Mouse (Mus musculus): Measurements from ENCODE around the gene Syngr1. TPM values are rescaled to one million over a fixed set of nuclear protein-coding genes. Genes with fewer than 3 reads are reported as not detected.

Gene Syngr1
- polyA plus RNA-seq, 1 experiment from 2014 or later: 27.2 TPM

GRCm38 (mm10) chr15:80096406-80096805 lies 5.3 kb downstream of the Syngr1 start:
- no peak for ATAC-seq (ENCODE audit: low read depth)
- Histone ChIP-seq H3K4me2 (no peak overlapping the region), H3K4me3 (no peak overlapping the region), H3K4me1 (replicated peaks) (peaks cover 42% of the 10 kb centered on the region), H3K36me3 (no peaks in the 10 kb centered on the region), H3K9ac (no peak overlapping the region), H3K27me3 (peaks cover 12% of the 10 kb centered on the region), H3K27ac (replicated peaks) (0 out of 2 replicates have a peak overlapping the region, but pooled peaks have one; percentile 5), H3K9me3 (no peaks in the 10 kb centered on the region)
- 67% methylated on average over 10 of the region's 10 CpGs for WGBS

- Histone ChIP-seq H3K36me3 (no peaks in the 10 kb centered on the region), H3K9ac (peak overlapping the region; percentile 58), H3K4me1 (replicated peaks) (peaks cover 34% of the 10 kb centered on the region), H3K4me3 (no peak overlapping the region), H3K9me3 (no peaks in the 10 kb centered on the region), H3K4me2 (peak overlapping the region; percentile 32; the same call in 1 of the 2 replicates), H3K27me3 (peaks cover 9% of the 10 kb centered on the region), H3K27ac (replicated peaks) (peak overlapping the region; percentile 20; the same call in 1 of the 2 replicates)
- WGBS: 26% methylated on average over 19 of the region's 20 CpGs
- ATAC-seq (ENCODE audit: low read depth): peak; percentile 45
Observed at GRCm38 (mm10) chr15:80096946-80097881, 6.1 kb downstream of the Syngr1 start.

- H3K9ac ChIP-seq: no peak overlapping the region
- 44% methylated on average over 8 of the region's 8 CpGs for whole genome bisulfite sequencing
Observed at GRCm38 (mm10) chr15:80097999-80098461, 6.9 kb downstream of the Syngr1 start.

GRCm38 (mm10) chr15:80098809-80099208 lies 7.7 kb downstream of the Syngr1 start:
- 0 out of 2 replicates have a peak overlapping the region, but pooled peaks have one; percentile 22 for H3K9ac ChIP-seq

More at GRCm38 (mm10) chr15:80097999-80098461, 6.9 kb downstream of the Syngr1 start:
- H3K27ac ChIP-seq (replicated peaks): peak overlapping the region; percentile 23; the same call in 1 of the 2 replicates
- H3K27me3 ChIP-seq: peaks cover under 1% of the 10 kb centered on the region
- no peak overlapping the region for H3K4me3 ChIP-seq
- H3K4me1 ChIP-seq (replicated peaks): peaks cover 26% of the 10 kb centered on the region
- no peak for ATAC-seq (ENCODE audit: low read depth)
- H3K36me3 ChIP-seq: no peaks in the 10 kb centered on the region
- H3K4me2 ChIP-seq: no peak overlapping the region
- no peaks in the 10 kb centered on the region for H3K9me3 ChIP-seq

GRCm38 (mm10) chr15:80099477-80099876 lies 8.3 kb downstream of the Syngr1 start:
- Histone ChIP-seq H3K4me3 (no peak overlapping the region), H3K4me2 (no peak overlapping the region), H3K4me1 (replicated peaks) (peaks cover 25% of the 10 kb centered on the region), H3K9ac (no peak overlapping the region), H3K27me3 (no peaks in the 10 kb centered on the region; the same call in 1 of the 2 replicates), H3K27ac (replicated peaks) (no peak overlapping the region), H3K36me3 (no peaks in the 10 kb centered on the region), H3K9me3 (no peaks in the 10 kb centered on the region)
- no peak for ATAC-seq (ENCODE audit: low read depth)
- WGBS: 81% methylated on average over 3 of the region's 3 CpGs

More at GRCm38 (mm10) chr15:80098809-80099208, 7.7 kb downstream of the Syngr1 start:
- ATAC-seq (ENCODE audit: low read depth): no peak
- Histone ChIP-seq H3K9me3 (no peaks in the 10 kb centered on the region), H3K4me2 (no peak overlapping the region), H3K4me3 (no peak overlapping the region), H3K4me1 (replicated peaks) (peaks cover 25% of the 10 kb centered on the region), H3K36me3 (no peaks in the 10 kb centered on the region), H3K27ac (replicated peaks) (no peak overlapping the region), H3K27me3 (no peaks in the 10 kb centered on the region; the same call in 1 of the 2 replicates)
- WGBS: 52% methylated on average over 9 of the region's 9 CpGs

- H3K9ac ChIP-seq: no peak overlapping the region
- H3K27ac ChIP-seq (replicated peaks): no peak overlapping the region
- no peak overlapping the region for H3K4me3 ChIP-seq
- WGBS: 83% methylated on average over 3 of the region's 3 CpGs
- peaks cover 25% of the 10 kb centered on the region for H3K4me1 ChIP-seq (replicated peaks)
- no peak for ATAC-seq (ENCODE audit: low read depth)
- no peak overlapping the region for H3K4me2 ChIP-seq
- H3K36me3 ChIP-seq: no peaks in the 10 kb centered on the region
- no peaks in the 10 kb centered on the region for H3K9me3 ChIP-seq
- H3K27me3 ChIP-seq: no peaks in the 10 kb centered on the region; the same call in 1 of the 2 replicates
Observed at GRCm38 (mm10) chr15:80100196-80100595, 9.1 kb downstream of the Syngr1 start.

GRCm38 (mm10) chr15:80100871-80101270 lies 9.7 kb downstream of the Syngr1 start:
- Histone ChIP-seq H3K4me2 (no peak overlapping the region), H3K27ac (replicated peaks) (no peak overlapping the region), H3K36me3 (no peaks in the 10 kb centered on the region), H3K9me3 (no peaks in the 10 kb centered on the region), H3K4me3 (no peak overlapping the region), H3K27me3 (no peaks in the 10 kb centered on the region; the same call in 1 of the 2 replicates), H3K4me1 (replicated peaks) (peaks cover 25% of the 10 kb centered on the region), H3K9ac (no peak overlapping the region)
- no peak for ATAC-seq (ENCODE audit: low read depth)
- WGBS: 77% methylated on average over 10 of the region's 10 CpGs

- 77% methylated on average over 6 of the region's 6 CpGs for WGBS
- no peak for ATAC-seq (ENCODE audit: low read depth)
- Histone ChIP-seq H3K4me1 (replicated peaks) (peaks cover 24% of the 10 kb centered on the region), H3K4me3 (no peak overlapping the region), H3K36me3 (no peaks in the 10 kb centered on the region), H3K27me3 (no peaks in the 10 kb centered on the region; the same call in 1 of the 2 replicates), H3K4me2 (no peak overlapping the region), H3K27ac (replicated peaks) (no peak overlapping the region), H3K9ac (no peak overlapping the region), H3K9me3 (no peaks in the 10 kb centered on the region)
Observed at GRCm38 (mm10) chr15:80101503-80101902, 10.4 kb downstream of the Syngr1 start.

GRCm38 (mm10) chr15:80102495-80102894 lies 11.4 kb downstream of the Syngr1 start:
- Histone ChIP-seq H3K4me3 (no peak overlapping the region), H3K9me3 (no peaks in the 10 kb centered on the region), H3K9ac (no peak overlapping the region), H3K4me2 (no peak overlapping the region), H3K27me3 (no peaks in the 10 kb centered on the region; the same call in 1 of the 2 replicates), H3K27ac (replicated peaks) (no peak overlapping the region), H3K36me3 (no peaks in the 10 kb centered on the region), H3K4me1 (replicated peaks) (peaks cover 14% of the 10 kb centered on the region)
- WGBS: 89% methylated on average over 6 of the region's 6 CpGs
- ATAC-seq (ENCODE audit: low read depth): no peak

GRCm38 (mm10) chr15:80105490-80106410 lies 14.6 kb downstream of the Syngr1 start:
- Histone ChIP-seq H3K4me3 (no peak overlapping the region), H3K36me3 (0 out of 2 replicates have a peak, but pooled peaks cover 5% of the 10 kb centered on the region), H3K4me1 (replicated peaks) (no peaks in the 10 kb centered on the region), H3K27me3 (no peaks in the 10 kb centered on the region), H3K4me2 (no peak overlapping the region), H3K27ac (replicated peaks) (no peak overlapping the region), H3K9ac (no peak overlapping the region), H3K9me3 (no peaks in the 10 kb centered on the region)
- ATAC-seq (ENCODE audit: low read depth): no peak
- WGBS: 77% methylated on average over 12 of the region's 12 CpGs

GRCm38 (mm10) chr15:80107143-80107542 lies 16.0 kb downstream of the Syngr1 start:
- 90% methylated on average over 8 of the region's 8 CpGs for WGBS
- Histone ChIP-seq H3K36me3 (peaks cover 19% of the 10 kb centered on the region), H3K27me3 (no peaks in the 10 kb centered on the region), H3K4me3 (no peak overlapping the region), H3K27ac (replicated peaks) (no peak overlapping the region), H3K9ac (no peak overlapping the region), H3K9me3 (no peaks in the 10 kb centered on the region), H3K4me1 (replicated peaks) (no peaks in the 10 kb centered on the region), H3K4me2 (no peak overlapping the region)
- ATAC-seq (ENCODE audit: low read depth): no peak

Measured in neural tube, embryonic 13.5 days (tissue).